Mouse (Mus musculus): ENCODE data around the gene Asap3. TPM values are rescaled to one million over a fixed set of nuclear protein-coding genes. Genes with fewer than 3 reads are reported as not detected.

Gene Asap3
- polyA plus RNA-seq, 1 experiment from 2014 or later: 3.0 TPM

DNA sequence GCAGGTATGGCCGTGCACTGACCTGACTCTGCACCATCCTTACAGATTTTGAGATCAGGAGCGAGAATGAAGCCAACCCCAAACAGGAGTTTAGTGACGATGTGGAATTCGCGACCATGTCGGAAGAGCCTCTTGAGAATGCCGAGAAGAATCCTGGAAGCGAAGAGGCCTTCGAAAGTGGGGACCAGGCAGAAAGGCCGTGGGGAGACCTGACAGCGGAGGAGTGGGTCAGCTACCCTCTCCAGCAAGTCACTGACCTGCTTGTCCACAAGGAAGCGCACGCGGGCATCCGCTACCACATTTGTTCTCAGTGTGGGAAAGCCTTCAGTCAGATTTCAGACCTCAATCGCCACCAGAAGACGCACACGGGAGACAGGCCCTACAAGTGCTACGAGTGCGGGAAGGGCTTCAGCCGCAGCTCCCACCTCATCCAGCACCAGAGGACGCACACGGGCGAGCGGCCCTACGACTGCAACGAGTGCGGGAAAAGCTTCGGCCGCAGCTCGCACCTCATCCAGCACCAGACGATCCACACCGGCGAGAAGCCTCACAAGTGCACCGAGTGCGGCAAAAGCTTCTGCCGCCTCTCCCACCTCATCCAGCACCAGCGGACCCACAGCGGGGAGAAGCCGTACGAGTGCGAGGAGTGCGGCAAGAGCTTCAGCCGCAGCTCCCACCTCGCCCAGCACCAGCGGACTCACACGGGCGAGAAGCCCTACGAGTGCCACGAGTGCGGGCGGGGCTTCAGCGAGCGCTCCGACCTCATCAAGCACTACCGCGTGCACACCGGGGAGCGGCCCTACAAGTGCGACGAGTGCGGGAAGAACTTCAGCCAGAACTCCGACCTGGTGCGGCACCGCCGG lies 84.0 kb downstream of the Asap3 start:
- H3K36me3 ChIP-seq (ENCODE audit: insufficient read depth, low read length): peaks cover 60% of the 10 kb centered on the region
- DNase-seq (ENCODE audit: low spot score) (no peak), ATAC-seq (replicated peaks; ENCODE audit: low FRiP score, low read depth) (no peak)
- no peak overlapping the region for H3K4me2 ChIP-seq (ENCODE audit: low read length)
- H3K4me1 ChIP-seq (replicated peaks; ENCODE audit: insufficient read depth, low read length): 0 out of 2 replicates have a peak, but pooled peaks cover 10% of the 10 kb centered on the region
- H3K9me3 ChIP-seq (replicated peaks; ENCODE audit: low read length): no peaks in the 10 kb centered on the region
- no peak overlapping the region for H3K27ac ChIP-seq
- TF ChIP-seq CTCF (IDR thresholded peaks at IDR 0.05; ENCODE audit: low read depth): no peak
- WGBS: 65% methylated on average over 65 of the region's 66 CpGs
- no peak overlapping the region for H3K4me3 ChIP-seq (replicated peaks; ENCODE audit: low read depth, low read length)
- no peaks in the 10 kb centered on the region for H3K27me3 ChIP-seq (ENCODE audit: insufficient read depth, low read length)
- H3K9ac ChIP-seq (ENCODE audit: low read depth, low read length): no peak overlapping the region

DNA sequence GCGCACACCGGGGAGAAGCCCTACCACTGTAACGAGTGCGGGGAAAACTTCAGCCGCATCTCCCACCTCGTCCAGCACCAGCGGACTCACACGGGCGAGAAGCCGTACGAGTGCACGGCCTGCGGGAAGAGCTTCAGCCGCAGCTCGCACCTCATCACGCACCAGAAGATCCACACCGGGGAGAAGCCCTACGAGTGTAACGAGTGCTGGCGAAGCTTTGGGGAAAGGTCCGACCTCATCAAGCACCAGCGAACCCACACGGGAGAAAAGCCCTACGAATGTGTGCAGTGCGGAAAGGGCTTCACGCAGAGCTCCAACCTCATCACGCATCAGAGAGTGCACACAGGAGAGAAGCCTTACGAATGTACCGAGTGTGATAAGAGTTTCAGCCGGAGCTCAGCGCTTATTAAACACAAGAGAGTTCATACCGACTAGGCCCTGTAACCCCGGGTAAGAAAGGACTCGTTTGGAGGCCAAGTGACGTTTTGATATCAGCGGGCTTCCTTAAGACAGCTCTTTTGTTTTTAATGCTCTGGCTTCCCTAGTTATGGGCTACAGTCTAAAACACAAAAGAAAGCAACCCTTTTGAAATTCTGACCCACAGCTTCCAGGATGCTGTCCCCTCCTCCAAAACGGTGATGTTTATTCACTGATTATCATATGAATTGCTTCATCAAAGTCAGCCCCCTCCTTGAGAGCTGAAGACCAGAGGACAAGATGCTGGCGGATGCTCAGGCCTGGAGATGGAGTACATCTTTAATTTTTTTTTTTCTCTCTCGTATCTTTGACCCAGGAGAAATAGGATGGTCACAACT lies 84.8 kb downstream of the Asap3 start:
- Histone ChIP-seq H3K4me1 (replicated peaks; ENCODE audit: insufficient read depth, low read length) (0 out of 2 replicates have a peak, but pooled peaks cover 10% of the 10 kb centered on the region), H3K27ac (no peak overlapping the region), H3K36me3 (ENCODE audit: insufficient read depth, low read length) (peaks cover 60% of the 10 kb centered on the region)

DNA sequence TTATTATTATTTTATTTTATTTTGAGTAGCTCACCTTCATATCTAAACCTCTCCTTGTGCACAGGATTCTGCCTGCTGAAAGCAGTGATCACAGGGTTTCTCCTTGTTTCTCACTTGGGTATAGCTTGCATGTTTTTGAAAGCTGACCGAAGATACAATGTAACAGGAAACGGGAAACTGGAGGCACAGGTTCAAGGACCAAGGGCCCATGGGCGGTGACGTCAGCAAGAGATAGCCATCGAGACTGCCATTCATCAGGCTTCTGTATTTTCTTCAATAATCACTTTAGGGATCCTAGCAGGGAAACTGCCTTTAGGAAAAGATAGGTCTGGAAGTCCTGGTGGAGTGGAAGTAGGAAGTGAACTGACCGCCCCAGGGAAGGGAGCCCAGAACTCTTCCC lies 85.5 kb downstream of the Asap3 start:
- Histone ChIP-seq H3K27ac (no peak overlapping the region), H3K4me1 (replicated peaks; ENCODE audit: insufficient read depth, low read length) (0 out of 2 replicates have a peak, but pooled peaks cover 6% of the 10 kb centered on the region), H3K27me3 (ENCODE audit: insufficient read depth, low read length) (no peaks in the 10 kb centered on the region), H3K9me3 (replicated peaks; ENCODE audit: low read length) (no peaks in the 10 kb centered on the region), H3K4me3 (replicated peaks; ENCODE audit: low read depth, low read length) (no peak overlapping the region), H3K9ac (ENCODE audit: low read depth, low read length) (no peak overlapping the region), H3K4me2 (ENCODE audit: low read length) (no peak overlapping the region), H3K36me3 (ENCODE audit: insufficient read depth, low read length) (peaks cover 60% of the 10 kb centered on the region)
- DNase-seq (ENCODE audit: low spot score) (no peak), ATAC-seq (replicated peaks; ENCODE audit: low FRiP score, low read depth) (no peak)
- 87% methylated on average over 6 of the region's 6 CpGs for WGBS
- no peak for TF ChIP-seq CTCF (IDR thresholded peaks at IDR 0.05; ENCODE audit: low read depth)

More for the DNA sequence above, 84.8 kb downstream of the Asap3 start:
- Histone ChIP-seq H3K9ac (ENCODE audit: low read depth, low read length) (no peak overlapping the region), H3K9me3 (replicated peaks; ENCODE audit: low read length) (no peaks in the 10 kb centered on the region), H3K27me3 (ENCODE audit: insufficient read depth, low read length) (no peaks in the 10 kb centered on the region), H3K4me2 (ENCODE audit: low read length) (no peak overlapping the region), H3K4me3 (replicated peaks; ENCODE audit: low read depth, low read length) (no peak overlapping the region)
- ATAC-seq (replicated peaks; ENCODE audit: low FRiP score, low read depth) (no peak), DNase-seq (ENCODE audit: low spot score) (no peak)
- WGBS: 73% methylated on average over 39 of the region's 39 CpGs
- no peak for TF ChIP-seq CTCF (IDR thresholded peaks at IDR 0.05; ENCODE audit: low read depth)

Other genes starting within 250 kb of the Asap3 start
- gene Gale, start 242.6 kb upstream of the Asap3 start, polyA plus RNA-seq (2015; fragmentation: Nextera tagmentation; extraction: Ambion mirVana): 25.1 and 30.0 TPM in 2 replicates
- 117 and 123 TPM in 2 replicates for gene Lypla2, start 233.7 kb upstream of the Asap3 start, polyA plus RNA-seq (2015; fragmentation: Nextera tagmentation; extraction: Ambion mirVana)
- gene Pithd1, start 219.1 kb upstream of the Asap3 start, polyA plus RNA-seq (2015; fragmentation: Nextera tagmentation; extraction: Ambion mirVana): 49.0 and 49.8 TPM in 2 replicates
- 29.1 and 30.9 TPM in 2 replicates for gene Eloa, start 184.6 kb upstream of the Asap3 start, polyA plus RNA-seq (2015; fragmentation: Nextera tagmentation; extraction: Ambion mirVana)
- gene Rpl11, start 152.9 kb upstream of the Asap3 start, polyA plus RNA-seq (2015; fragmentation: Nextera tagmentation; extraction: Ambion mirVana): 490 and 535 TPM in 2 replicates
- gene Id3, start 62.9 kb upstream of the Asap3 start, polyA plus RNA-seq (2015; fragmentation: Nextera tagmentation; extraction: Ambion mirVana): 764 and 829 TPM in 2 replicates
- 3.2 and 3.8 TPM in 2 replicates for gene E2f2, start 34.0 kb upstream of the Asap3 start, polyA plus RNA-seq (2015; fragmentation: Nextera tagmentation; extraction: Ambion mirVana)
- 11.2 and 12.3 TPM in 2 replicates for gene Tcea3, start 41.4 kb downstream of the Asap3 start, polyA plus RNA-seq (2015; fragmentation: Nextera tagmentation; extraction: Ambion mirVana)
- gene Zfp46, start 78.3 kb downstream of the Asap3 start, polyA plus RNA-seq (2015; fragmentation: Nextera tagmentation; extraction: Ambion mirVana): 13.8 and 15.2 TPM in 2 replicates
- 121 and 130 TPM in 2 replicates for gene Hnrnpr, start 104.6 kb downstream of the Asap3 start, polyA plus RNA-seq (2015; fragmentation: Nextera tagmentation; extraction: Ambion mirVana)
- gene Htr1d, start 217.2 kb downstream of the Asap3 start, polyA plus RNA-seq (2015; fragmentation: Nextera tagmentation; extraction: Ambion mirVana): 0.25 and 0.56 TPM in 2 replicates

Measured in kidney, postnatal 0 days (tissue).